Mouse (Mus musculus): ENCODE data around the gene Nacc2.

The Nacc2 gene

GRCm38 (mm10) chr2:26123079-26123648, at the start of gene Nacc2:
Gene Nacc2, minus strand, starts transcription at chr2:26123220.
- DNase-seq (ENCODE audit: low read depth), result no peak

DNA sequence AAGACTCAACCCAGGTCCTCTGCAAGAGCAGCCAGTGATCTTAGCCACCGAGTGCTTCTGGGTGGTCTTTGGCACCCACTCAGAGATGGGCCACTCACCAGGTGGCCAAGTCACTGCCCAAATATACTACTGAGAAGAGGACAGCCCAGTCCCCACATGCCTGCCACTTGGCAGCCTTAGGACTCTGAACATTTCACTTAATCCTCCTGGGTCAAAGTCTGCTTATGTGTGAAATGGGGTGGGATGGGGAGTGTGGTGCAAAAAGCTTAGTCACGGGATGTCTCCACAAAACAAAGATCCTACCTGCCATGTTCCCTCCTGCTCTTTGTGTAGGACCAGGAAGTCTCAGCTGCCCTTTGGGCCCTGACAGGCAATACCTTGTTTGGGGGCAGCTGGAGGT, 49.1 kb upstream of the Nacc2 start:
- no peak for DNase-seq (ENCODE audit: low read depth)

DNA sequence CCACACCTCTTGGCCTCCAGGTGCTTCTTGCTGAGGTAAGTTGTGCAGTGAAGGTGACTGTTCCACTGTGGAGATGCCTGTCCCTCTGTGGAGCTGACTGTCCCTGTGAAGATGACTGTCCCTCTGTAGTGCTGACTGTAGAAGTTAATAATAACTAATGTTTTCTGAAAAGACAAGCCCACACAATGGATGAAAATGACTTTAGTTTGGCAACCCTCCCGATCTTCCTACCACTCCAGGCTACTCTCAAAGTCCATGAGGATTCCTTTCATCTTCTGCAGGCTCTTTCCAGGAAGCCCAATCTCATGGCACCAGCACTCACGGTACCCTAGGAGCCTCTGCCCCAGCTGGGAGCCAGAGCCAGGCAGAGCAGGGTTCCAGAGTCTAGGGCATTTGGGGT, 47.4 kb upstream of the Nacc2 start:
- no peak for DNase-seq (ENCODE audit: low read depth)

- DNase-seq (ENCODE audit: low read depth), result no peak
These were observed 46.0 kb upstream of the Nacc2 start for GRCm38 (mm10) chr2:26168843-26169579.

- no peak for DNase-seq (ENCODE audit: low read depth)
These were observed 43.9 kb upstream of the Nacc2 start for GRCm38 (mm10) chr2:26166890-26167289.

- DNase-seq (ENCODE audit: low read depth), result no peak
These were observed 35.0 kb upstream of the Nacc2 start for GRCm38 (mm10) chr2:26158064-26158463.

- DNase-seq (ENCODE audit: low read depth), result no peak
These were observed 33.4 kb upstream of the Nacc2 start for GRCm38 (mm10) chr2:26156191-26156977.

DNA sequence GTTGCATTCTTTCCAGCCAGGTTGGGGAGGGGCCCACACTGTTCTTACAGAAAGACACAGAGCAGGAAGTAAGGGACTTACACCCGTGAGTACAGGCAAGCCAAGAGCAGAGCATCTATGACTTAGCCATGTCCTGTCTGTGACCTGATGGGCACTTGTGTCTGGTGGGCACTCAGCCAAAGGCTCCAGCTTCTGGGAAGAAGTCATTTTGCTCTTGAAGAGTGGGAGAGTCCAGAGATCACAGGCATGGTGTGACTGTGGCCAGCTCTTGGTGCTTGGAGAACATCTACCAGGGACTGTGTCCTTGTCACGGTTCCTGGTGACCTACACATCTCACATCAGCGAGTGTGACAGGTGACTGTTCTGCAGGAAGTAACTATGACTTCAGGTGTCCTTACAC, 32.7 kb upstream of the Nacc2 start:
- DNase-seq (ENCODE audit: low read depth), result no peak

GRCm38 (mm10) chr2:26154586-26154985, 31.6 kb upstream of the Nacc2 start:
- peak; percentile 46 for DNase-seq (ENCODE audit: low read depth)

DNA sequence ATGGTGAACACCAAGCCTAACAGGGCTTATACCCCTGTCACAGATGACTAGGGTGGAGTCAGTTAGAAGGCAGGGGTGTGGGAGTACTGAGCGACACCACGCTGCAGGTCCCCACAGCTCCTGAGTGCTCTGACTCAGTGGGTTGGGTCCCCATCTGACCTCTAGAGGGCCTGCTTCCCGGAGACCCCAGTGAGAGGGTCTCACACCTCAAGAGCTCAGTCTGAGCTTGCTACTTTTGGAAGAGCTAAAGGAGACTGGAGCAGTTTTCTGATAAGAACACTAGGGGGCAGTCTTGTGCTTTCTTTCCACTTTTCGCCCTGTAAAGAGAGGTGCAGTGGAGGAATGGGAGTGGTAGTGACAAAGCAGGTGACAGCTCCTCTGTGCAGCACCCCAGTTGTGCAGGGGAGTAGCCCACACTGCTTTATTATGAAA, 30.9 kb upstream of the Nacc2 start:
- DNase-seq (ENCODE audit: low read depth), result peak; percentile 63

- no peak for DNase-seq (ENCODE audit: low read depth)
These were observed 30.3 kb upstream of the Nacc2 start for GRCm38 (mm10) chr2:26153295-26153694.

DNA sequence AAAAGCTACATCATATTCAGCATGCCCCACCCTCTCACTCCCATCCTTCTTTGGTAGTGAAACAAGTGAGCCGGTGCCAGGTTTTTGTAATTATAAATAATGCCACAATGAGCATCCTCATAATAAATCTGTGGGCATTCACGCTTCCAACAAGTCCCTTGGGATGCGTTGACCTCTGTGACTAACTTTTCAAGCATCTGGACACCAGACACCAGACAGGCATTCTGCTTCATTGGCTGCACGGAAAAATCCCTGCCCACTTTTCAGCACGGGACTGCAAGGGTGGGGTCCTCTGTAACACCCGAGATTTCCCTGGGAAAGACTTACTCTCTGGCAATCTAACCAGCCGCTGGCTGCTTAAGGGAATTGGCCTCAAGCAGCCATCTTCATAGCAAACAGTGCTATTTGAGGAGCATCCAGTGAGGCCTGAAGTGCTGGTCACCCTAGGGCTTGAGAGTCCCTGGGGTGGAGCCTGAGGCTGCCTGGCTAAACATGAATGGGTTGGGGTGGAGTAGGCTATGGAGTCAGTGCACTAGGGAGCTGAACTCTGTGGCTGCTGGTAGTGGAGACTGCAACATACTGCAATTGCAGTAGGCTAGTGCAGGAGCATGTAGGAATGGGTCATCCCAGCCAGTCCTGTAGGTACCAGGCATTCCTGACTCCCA, 24.8 kb upstream of the Nacc2 start:
- no peak for DNase-seq (ENCODE audit: low read depth)

GRCm38 (mm10) chr2:26146337-26147042, 23.5 kb upstream of the Nacc2 start:
- DNase-seq (ENCODE audit: low read depth), result no peak

- DNase-seq (ENCODE audit: low read depth), result no peak
These were observed 22.1 kb upstream of the Nacc2 start for GRCm38 (mm10) chr2:26145113-26145512.

GRCm38 (mm10) chr2:26144331-26144730, 21.3 kb upstream of the Nacc2 start:
- no peak for DNase-seq (ENCODE audit: low read depth)

DNA sequence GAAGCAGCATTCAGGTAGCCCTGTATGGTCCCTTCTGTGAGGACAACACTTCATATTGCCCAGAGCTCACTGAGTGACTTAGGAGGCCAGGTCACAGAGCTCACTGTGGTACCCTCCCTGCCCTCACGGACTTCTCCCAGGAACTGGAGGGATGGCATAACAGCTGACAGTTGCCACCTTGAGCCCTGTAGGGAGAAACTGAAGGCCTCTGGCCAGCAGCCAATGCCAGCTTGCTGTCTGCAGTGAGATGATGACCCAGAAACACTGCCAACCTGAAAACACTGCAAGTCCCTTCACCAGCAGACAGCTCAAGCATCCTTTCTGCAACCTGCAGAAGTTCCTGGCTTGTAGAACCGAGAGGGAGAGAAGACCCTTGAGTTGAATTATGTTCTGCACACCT, 20.5 kb upstream of the Nacc2 start:
- no peak for DNase-seq (ENCODE audit: low read depth)

DNA sequence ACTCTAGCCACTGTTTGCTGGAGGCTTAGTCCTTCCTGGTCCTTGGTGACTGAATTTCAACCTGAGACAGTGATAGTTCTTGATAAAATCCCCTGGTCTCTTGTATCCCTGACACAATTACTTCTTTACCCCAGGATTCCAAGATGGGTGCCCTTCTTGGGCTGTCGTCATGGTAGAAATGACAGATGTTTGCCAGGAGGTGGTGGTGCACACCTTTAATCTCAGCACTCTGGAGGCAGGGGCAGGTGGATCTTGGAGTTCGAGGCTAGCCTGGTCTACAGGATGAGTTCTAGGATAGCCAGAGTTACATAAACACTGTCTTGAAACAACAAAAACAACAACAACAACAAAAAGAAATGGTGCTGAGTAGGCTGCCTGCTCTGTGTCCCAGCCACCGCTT, 20.0 kb upstream of the Nacc2 start:
- DNase-seq (ENCODE audit: low read depth), result no peak

DNA sequence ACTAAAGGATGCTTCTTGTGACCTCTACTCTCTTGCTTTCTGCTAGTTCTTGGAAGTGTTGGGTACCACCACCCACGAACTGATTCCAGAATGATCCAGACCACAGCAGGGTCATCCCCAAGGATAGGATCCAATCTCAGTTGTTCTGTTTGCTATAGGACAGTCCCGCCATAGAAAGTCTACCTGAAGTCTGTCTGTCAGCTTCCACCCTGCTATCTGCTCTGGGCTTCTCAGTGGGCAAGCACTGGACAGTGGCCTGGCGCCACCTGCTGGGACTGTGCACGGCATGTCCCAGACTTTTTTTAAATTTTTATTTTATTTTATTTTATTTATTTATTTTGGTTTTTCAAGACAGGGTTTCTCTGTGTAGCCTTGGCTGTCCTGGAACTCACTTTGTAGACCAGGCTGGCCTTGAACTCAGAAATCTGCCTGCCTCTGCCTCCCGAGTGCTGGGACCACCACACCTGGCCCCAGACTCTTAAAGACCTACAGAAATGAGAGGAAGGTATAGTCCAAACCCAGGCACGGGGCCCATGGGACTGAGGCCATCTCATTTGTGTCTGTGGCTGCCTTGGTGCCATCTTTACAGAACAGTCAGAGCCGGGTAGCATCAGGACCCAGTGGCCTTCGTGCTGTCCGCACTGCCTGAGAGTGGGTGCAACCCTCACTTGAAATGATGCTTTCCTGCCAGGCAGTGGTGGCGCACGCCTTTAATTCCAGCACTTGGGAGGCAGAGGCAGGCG, 19.0 kb upstream of the Nacc2 start:
- no peak for DNase-seq (ENCODE audit: low read depth)

DNA sequence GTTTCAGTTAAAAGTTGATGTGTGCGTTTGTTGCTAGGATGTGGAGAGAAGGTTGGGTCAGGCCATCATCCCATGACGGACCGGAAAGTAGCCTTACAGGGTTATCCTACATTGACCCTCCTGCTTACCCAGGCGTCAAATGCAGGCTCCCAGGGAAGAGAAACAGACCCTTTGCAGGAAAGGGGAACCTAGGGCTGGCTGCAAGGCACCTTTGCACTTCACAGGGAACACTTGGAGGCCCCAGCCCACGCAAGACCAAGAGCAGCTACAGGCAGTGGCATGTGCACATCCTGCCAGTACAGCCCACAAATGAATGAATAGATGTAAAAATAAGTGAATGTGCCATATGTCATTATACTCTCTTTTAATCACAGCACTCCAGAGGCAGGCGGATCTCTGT, 17.9 kb upstream of the Nacc2 start:
- DNase-seq (ENCODE audit: low read depth), result no peak

- peak; percentile 100 for DNase-seq (ENCODE audit: low read depth)
These were observed 17.3 kb upstream of the Nacc2 start for GRCm38 (mm10) chr2:26140292-26140819.
